Mouse (Mus musculus) 3T3-L1 (cell line): ENCODE results near the gene Slc6a16.

ENCODE experiments used
- DNase-seq: peaks from one replicate; pipeline ENCODE4 v3.0.0-alpha.2; 2015; ENCODE audit warnings: low read depth, low spot score

Slc6a16 gene

DNA sequence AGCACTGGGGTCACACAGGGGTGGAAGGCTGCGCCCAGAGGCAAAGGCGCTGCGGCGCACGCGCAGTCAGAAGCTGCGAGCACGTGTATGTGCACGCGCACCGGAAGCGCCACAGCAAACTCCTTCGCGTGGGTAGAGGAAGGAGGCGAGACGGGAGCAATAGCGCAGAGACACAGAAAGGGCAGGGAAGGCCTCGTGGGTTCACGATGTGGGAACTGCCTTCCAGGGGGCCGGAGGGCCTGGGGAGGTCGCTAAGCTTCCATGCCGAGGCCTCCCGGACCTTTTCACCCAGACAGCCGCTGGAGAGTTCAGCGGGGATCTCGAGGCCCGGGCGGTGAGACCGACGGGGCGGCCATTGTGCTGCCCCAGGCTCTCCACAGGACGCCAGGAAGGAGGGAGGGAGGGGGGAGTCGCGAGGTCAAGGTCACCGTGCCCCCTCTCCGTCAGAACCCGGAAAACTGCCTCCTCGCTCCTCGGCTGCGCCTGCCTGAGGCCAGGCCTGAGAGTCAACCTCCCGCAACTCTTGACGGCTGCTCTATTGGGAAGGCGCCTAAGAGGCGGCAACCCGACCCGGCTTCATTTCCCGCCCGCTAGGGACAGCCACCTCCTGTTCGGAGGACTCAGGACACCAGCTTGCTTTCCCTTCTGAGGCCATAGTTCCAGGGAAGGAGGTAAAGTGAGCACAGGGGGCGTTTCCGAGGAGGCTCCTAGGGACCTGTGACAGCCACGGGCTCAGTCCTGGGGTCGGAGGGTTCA, at the start of gene Slc6a16:
Gene Slc6a16, plus strand, starts transcription at position 453 of the 756 bp plus-strand sequence.
- no peak for DNase-seq

DNA sequence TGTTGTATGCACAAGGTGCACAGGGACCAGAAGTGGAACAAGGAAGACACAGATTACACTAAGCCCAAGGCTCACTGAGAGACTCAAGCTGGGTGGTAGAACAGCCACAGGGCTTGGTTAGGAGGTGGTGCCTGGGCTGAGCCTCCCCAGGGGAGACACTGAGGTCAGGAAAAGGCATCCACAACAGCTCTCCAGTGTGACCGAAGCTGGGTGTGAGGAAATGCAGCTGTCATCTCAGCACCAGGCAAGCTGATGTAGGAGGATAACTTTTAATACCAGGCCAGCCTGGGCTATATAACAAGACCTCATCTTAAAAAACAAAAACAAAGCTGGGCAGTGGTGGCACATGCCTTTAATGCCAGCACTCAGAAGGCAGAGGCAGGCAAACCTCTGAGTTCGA, 49.7 kb upstream of the Slc6a16 start:
- DNase-seq: no peak

DNA sequence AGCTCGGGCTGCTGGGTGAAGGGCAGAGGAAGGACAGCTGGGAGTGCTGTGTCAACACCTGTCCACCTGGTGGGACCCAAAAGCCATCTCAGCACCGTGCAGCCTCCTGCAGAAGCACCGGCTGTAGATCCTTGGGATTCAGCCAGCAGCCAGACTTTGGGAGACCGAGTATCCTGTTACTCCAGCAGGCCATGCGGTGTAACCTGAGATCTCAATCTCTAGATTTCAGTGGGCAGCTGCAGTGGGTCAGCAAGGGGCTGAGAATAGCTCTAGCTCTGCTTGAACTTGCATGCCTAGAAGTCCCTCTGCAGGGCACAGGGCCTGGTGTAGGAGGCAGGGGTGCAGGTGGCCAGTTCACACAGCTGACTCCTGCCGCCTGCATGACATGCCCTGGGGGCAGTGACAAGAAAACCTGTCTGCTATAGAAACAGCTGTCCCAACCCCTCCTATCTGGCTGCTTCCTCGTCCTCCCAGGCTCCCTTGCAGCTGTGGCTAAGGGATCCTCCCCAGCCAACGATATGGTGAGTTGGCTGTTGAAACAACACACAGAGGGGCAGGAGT, 49.0 kb upstream of the Slc6a16 start:
- peak; percentile 61 for DNase-seq

DNA sequence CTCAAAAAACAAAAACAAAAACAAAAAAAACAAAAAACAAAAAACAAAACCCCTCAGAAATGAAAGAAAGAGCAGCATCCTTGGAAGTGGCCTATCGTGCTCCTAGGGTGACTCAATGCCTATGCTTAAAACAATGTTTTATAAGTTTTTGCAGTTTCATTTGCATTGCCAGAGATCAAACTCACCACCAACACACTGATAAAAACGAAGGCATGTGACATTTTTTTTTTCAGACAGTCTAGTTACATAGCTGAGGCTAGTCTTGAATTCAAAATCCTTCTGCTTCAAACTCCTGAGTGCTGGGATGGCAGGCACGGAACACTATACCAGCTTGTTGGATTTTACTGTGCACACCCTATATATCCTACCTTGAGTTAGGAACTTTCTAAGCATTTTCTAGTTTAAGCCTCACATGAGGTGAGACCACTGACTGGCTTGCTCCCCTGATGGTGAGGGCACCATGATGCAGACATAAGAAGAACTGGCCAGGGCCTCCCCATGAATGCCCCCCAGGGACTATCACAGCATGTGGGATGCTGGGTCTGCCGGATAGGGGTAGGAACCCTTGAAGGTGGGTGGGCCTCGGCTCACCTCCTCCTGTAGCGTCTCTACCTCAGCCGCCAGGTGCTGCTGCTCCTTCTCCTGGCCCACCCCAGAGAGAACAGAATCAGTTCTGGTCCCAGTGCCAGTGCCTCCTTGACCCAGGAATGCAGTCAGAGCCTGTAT, 48.1 kb upstream of the Slc6a16 start:
- DNase-seq: no peak

DNA sequence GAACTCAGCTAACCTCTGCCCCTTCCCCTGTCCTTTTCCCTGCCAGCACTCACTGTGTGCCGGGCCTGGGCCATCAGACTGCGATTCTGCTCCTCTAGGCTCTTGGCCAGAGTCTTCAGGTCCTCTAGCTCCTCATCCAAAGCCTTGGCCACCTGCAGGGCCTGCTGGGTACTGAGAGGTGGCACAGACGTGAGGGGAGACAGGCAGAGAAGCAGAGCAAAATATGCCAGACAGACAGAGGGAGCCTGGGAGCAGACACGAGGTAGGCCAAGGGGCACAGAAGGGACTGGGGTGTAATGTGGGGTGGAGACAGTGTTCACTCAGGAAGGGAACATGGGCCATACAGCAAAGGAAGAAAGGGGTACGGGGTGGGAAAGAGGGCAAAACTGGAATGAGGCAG, 47.5 kb upstream of the Slc6a16 start:
- peak; percentile 12 for DNase-seq

DNA sequence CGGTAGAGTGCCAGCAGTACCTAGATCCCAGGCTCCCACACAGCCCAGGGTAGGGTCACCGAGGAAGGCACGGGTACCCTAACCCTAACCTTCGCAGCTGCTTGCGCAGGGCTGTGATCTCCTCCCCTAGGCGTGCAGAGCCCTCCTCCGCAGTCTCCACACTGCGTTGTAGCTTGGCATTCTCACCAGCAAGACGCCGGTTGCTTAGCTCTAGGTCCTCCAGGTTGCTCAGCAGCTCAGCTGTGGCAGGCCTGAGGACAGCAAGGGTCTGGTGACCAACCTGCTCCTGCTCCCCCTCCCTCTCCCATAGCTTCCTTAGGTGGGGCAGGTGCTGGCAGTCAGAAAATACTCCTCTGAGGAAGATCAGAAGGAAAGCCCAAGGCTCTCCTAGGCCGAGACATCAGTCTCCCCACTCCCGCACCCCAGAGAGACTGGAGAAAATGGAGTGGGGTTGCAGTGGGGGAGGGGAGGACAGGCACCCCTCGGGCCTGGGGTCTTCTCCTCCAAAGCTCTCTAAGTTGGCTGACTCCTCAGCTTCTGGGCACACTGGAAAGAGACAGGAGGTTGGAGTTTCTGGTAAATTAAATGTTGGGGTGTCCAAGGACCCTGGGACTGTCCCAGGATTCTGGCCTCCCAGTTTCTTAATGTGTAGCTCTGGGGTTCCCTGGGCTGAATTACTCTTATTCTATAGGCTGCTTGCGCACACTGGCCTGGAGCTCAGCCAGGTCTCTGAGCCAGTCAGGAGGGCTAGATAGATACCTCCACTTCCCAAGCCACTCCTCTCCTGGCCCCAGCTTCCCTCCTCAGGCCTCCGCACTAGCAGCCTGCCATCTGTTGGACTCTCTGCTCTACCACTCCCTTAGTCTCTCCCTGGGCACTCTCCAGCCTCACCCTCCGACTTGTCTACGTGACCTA, 46.8 kb upstream of the Slc6a16 start:
- DNase-seq: no peak

DNA sequence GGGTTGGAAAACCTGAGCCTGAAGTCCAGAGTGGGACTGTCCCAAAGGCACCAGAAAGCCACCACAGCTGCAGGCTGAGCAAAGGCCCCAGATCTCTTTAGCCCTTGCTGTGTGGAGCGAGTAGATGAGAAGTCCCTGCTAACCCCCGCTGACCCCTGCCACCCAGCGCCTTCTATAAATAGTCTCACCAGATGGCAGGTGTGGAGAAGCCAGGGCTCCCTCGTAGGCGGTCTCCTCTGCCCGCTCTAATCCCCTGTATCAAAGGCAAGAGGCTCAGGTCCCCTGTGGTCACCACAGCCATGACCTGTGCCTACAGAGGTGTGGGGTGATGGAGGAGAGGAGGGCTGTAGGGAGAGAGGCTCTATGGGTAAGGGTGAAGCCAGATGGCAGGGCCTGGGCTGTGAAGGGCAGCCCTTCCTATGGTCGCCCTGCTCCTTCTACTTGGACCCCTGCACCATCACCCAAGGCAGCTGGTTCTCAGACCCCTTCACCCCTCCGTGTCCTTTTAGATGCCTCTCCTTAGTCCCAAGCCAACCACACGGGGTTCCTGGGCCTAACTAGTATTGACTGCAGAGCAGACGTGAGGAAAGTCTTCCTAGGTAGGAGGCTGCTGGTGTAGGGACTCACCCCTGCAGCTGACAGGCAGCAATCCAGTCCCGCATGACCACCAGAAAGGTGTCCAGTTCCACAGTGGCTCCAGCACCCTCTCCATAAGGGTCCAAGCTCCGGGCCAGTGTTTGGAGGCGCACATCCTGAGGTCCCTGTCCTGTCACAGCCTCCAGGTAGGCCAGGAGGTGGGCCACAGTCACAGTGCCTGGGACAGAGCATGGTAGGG, 45.3 kb upstream of the Slc6a16 start:
- no peak for DNase-seq

DNA sequence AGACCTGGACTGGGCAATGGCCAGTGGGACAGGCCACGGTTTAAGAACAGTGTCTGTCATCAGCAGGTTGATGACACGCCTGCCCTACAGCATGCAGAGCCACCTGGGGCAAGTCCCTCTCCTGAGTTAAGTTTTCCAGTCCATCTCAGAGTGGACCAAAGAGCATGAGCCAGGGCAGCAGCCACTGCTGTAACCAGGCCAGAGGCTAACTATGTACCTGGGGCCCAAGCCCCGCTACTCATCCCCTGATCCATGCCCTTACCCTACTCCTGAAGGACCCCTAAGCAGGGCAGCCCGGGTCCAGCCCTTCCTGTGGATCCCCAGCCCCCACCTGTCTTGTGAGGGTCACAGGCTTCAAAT, 44.7 kb upstream of the Slc6a16 start:
- DNase-seq: no peak

DNA sequence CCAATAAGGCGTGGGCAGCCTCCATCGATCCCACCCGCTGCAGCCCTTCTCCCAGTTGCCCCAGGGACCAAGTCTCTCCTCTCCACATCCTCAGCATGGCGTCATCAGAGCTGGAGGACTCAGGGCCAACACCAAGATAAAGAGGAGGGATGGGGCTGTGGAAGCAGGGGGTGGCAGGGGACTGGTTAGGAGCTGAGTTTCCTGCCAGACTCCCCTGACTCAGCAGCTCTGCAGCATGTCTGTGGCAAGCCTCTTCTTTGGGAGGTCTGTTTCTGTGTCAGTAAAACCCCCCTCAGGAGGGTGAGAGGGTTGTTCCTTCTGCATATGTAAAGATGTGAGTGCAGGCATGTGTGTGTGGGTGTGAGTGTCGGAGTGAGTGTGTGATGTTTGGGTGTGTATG, 43.9 kb upstream of the Slc6a16 start:
- DNase-seq: no peak

DNA sequence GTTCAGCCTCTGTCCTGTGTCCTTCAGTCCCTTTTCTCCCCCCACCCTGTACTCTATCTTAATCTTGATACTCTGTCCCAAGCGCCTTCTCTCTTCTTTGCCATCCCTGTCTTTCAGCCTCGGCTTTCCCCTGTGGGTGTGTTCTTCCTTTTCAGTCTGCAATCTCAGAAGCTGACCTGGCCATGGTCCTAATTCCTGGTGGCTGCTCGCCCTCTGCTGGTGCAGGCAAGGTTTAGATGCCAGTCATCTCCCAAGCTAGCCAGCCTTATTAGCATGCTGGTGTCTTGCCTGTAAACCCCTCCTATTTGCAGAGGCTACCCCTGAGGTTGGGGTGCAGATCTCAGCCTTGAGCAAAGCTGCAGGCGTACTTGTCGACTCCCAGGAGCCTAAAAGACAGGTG, 42.5 kb upstream of the Slc6a16 start:
- peak; percentile 85 for DNase-seq

DNA sequence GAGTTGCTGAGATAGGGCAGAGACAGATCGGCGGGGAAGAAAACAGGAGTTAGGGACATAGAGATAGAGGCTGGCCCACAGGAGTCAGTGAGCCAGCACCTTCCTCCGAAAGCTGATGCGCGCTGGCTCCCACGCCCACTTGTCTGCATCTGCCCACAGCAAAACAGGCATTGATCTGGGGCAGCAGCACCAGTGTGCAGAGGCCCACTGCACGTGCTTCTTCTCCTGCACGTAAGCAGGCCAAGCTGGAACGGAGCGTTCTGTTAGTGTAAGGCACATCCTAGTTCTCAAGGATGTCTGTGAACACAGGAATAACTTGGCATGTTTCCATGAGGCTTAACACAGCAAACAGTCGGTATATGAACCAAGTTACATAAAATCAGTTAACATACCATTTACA, 41.9 kb upstream of the Slc6a16 start:
- no peak for DNase-seq

DNA sequence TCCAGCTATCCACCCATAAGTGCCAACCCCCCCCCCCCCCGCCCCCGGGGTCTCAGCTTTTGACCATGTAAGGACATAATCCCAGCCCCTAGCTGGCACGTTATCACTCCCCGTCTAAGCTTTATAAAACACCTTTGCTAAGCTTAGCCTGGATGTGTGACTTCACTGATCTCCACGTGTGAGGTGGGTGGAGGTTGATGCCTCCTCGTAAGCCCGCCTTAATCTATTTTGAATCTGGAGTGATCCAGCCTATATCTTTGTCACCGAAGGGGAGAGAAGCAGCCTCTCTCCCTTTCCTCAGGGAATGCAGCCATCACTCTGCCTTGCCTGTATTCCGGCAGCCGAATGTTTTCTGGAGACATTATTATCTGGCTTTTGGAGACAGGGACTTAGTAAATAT, 38.2 kb upstream of the Slc6a16 start:
- no peak for DNase-seq

DNA sequence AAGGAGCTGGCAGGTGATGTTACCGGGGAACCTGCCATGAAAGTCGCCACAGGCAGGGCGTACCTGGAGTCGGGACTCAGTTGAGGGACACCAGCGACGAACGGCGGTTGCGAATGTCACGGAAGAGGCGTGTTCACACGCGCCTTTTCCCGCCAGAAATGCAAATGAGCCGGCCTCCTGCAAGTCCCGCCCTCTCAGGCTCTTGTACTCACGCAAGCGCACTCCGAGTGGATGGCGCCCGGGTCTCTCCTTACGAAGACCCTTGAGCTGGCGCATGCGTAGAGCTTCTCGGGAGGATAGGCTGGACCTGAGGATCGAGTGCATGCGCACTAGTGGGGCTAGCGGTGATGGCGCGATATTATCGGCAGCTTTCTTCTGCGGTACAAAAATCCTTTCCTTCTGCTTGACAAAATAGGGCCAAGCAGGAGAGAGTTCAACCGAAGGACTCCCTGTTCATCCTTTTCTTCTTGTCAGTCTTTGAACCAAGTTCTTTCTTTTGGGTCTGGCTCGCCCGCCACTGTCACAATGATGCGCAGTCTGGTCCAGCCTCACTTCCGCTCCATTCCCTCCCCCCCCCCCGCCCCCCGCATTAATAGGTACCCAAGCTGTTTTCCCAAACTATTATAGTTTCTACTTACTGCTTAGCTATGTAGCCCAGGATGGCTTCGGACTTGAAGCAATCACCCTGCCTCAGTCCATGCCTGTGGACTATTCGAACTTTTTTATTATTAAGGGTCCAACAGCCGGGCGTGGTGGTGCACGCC, 36.3 kb upstream of the Slc6a16 start, which contains the start of gene Ccdc155:
Gene Ccdc155, minus strand, starts transcription at position 513 of the 764 bp plus-strand sequence.
- DNase-seq: no peak

DNA sequence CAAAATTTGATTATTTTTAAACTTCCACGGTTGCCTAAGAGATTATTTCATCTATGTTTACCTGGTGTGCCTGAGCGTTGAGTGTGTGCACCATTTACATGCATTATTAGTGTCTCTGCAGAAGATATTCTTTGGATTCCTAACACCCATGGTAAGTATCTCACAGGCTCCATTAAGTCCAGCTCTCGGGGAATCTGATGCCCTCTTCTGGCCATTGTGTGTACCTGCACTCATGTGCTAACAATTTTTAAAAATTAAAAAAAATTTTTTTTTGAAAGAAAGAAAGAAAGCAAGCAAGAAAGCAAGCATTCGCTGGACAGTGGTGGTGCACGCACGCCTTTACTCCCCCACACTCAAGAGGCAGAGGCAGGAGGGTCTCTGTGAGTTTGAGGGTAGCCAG, 32.6 kb upstream of the Slc6a16 start:
- peak; percentile 8 for DNase-seq

DNA sequence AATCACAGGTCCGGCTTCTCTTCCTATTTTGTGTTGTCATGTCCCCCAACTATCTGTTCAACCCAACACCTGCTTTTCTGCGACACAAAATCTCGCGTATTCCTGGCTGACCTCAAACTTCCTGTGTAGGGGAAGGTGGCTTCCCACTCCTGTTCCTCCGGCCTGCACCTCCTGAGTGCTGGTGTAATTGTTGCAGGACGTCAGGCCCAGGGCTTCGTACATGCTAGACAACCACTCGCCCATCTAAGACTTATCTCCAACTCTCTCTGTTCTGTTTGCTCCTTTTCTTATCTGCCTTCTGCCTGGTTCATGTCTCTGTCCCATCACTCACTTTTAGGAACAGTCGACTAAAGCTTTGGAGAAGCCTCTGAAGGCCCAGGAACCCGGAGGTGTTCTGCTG, 29.8 kb upstream of the Slc6a16 start:
- no peak for DNase-seq

DNA sequence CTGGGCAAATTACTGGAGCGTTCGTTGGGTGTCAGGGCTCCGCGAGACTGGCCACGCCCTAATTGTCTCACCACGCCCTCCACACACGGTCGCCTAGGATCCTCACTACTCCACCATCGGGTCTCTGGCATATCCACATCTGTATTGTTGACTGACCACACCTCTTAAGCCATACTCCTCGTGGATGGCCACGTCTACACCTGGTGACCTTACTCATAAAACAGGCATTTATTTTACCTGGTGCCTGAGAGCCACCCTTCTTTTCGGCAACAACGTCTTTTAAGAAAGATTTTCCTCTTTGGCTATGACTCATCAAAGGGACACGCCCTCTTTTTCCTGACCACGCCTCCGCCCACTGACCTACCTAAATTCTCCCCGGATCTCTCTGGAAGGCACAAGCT, 29.0 kb upstream of the Slc6a16 start, which contains the start of gene Dkkl1:
Gene Dkkl1, minus strand, starts transcription at position 297 of the 401 bp plus-strand sequence.
- peak; percentile 16 for DNase-seq

DNA sequence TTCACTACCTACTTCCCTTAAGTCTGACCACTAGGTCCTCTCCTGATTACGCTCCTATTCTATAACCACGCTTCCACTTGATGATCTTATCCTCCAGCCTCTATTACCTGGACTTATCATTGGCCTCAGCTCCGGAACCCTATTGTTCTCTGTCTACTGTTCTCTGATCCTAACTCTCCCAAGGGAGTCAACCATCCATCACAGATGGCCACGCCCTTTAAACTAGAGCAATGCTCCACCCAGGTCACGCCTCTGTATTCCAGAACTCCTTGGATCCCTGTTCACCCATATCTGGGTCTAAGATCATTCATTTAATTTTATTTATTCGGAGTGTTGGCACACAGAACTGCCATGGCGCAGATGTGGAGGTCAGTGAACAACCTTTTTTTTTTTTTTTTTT, 28.5 kb upstream of the Slc6a16 start:
- no peak for DNase-seq

DNA sequence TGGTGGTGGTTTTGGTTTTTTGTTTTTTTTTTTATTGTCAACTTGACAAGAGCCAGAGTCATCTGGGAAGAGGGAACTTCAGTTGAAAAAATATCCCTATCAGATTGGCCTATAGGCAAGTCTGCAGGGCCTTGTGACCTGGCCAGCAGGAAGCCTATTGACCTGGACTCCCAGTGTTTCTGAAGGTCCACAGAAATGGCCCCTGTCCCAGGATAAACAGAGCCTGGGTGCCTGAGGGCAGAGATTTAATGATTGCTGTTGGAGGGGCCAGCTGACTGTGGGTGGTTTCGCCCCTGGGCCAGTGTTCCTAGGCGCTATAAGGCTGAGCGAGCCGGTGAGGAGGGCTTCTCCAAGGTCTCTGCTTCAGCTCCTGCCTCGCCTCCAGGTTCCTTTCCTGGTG, 27.2 kb upstream of the Slc6a16 start:
- DNase-seq: no peak

DNA sequence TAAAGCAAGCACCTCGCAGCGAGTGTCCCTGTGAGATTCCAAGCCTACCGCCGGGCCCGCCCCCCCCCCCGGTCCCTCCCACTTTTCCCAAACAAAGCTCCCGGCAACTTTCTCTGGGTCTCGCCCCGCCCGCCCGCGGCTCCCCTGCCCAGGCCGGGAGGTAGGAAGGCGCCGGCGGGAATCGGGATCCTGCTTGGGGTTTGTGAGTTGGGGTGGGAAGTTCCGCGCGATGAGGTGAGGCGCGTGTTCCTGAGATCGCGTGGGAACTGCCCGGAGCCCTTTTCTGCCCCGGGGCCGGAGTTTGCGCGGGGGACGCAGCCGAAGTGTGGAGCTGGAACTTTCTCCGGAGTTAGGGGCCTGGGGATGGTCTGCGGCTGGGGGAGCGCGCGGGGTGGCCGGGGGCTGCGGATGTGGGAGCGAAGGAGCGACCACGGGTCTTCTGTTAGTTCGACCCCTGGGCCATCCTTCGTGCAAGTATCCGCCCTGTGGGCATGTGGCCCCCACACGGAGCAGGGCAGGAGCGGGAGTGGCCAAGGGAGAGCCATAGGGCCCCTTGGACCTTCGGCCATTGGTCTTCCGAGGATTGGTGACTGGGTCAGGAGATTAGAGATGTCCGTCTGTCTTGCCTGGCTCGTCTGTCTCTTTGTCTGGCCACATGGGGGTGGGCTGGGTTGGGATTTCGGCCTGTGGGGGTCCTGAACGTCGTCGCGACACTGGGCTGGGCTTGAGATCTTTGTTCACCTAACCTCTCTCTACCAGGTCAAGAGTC, 25.0 kb upstream of the Slc6a16 start, which contains the start of gene Tead2:
Gene Tead2, plus strand, starts transcription at position 81 of the 769 bp plus-strand sequence.
- DNase-seq: peak; percentile 70
